Mouse (Mus musculus) spleen, adult 18-20 months (tissue): ENCODE measurements around the gene Pparg.

Experiments used
- DNase-seq, 2 experiments: peaks; one replicate each; pipeline ENCODE4 v3.0.0; 2022; ENCODE audit warnings: mixed read lengths in 2 of 2

Gene Pparg

GRCm38 (mm10) chr6:115360776-115361605 is at the start of gene Pparg:
TSS of gene Pparg (plus strand) at chr6:115360951.
- peak; percentile 5 to 18 for DNase-seq

GRCm38 (mm10) chr6:115312780-115313179 is 48.0 kb upstream of the Pparg start:
- DNase-seq: no peak

GRCm38 (mm10) chr6:115313235-115313738 is 47.5 kb upstream of the Pparg start:
- DNase-seq: no peak

GRCm38 (mm10) chr6:115313910-115314309 is 46.8 kb upstream of the Pparg start:
- no peak for DNase-seq

- no peak for DNase-seq
These were observed 45.0 kb upstream of the Pparg start for GRCm38 (mm10) chr6:115315770-115316169.

- DNase-seq: no peak
These were observed 43.9 kb upstream of the Pparg start for GRCm38 (mm10) chr6:115316811-115317221.

- no peak for DNase-seq
These were observed 41.9 kb upstream of the Pparg start for GRCm38 (mm10) chr6:115318811-115319210.

- no peak for DNase-seq
These were observed 41.1 kb upstream of the Pparg start for GRCm38 (mm10) chr6:115319686-115320085.

- no peak for DNase-seq
These were observed 39.6 kb upstream of the Pparg start for GRCm38 (mm10) chr6:115320927-115321714.

GRCm38 (mm10) chr6:115321883-115322351 is 38.8 kb upstream of the Pparg start:
- no peak for DNase-seq

GRCm38 (mm10) chr6:115322956-115323355 is 37.8 kb upstream of the Pparg start:
- DNase-seq: no peak

- no peak for DNase-seq
These were observed 29.8 kb upstream of the Pparg start for GRCm38 (mm10) chr6:115330964-115331363.

- no peak for DNase-seq
These were observed 27.6 kb upstream of the Pparg start for GRCm38 (mm10) chr6:115333099-115333694.

GRCm38 (mm10) chr6:115335536-115335935 is 25.2 kb upstream of the Pparg start:
- DNase-seq: no peak

- no peak for DNase-seq
These were observed 20.7 kb upstream of the Pparg start for GRCm38 (mm10) chr6:115340084-115340483.

GRCm38 (mm10) chr6:115343096-115343495 is 17.7 kb upstream of the Pparg start:
- no peak for DNase-seq

GRCm38 (mm10) chr6:115343570-115343969 is 17.2 kb upstream of the Pparg start:
- no peak for DNase-seq

GRCm38 (mm10) chr6:115344101-115344500 is 16.6 kb upstream of the Pparg start:
- DNase-seq: no peak

GRCm38 (mm10) chr6:115344513-115344912 is 16.2 kb upstream of the Pparg start:
- DNase-seq: no peak

- DNase-seq: no peak
These were observed 15.7 kb upstream of the Pparg start for GRCm38 (mm10) chr6:115345013-115345412.

GRCm38 (mm10) chr6:115349641-115350464 is 10.9 kb upstream of the Pparg start:
- DNase-seq: no peak
